27 mouse cellular contexts compared by ENCODE assay signal in the genomic region with DNA sequence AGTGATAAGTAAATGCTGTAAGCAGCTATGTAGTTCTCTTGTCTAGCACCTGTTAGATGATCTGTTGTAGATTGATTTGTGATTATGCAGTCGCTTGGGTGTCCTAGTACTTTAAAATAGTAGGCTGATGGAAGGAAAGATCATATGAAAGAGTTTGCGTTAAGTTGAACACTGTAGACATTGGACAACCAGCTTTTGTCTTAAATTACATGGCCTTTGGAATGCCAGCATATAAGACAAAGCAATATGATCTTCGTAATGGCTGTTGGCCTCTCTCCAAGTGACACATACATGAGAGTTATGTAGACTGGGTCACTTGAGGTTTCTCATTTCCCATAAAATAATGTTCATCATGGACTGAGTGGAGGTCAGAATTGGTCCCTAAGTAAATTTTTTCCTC.
A peak's percentile ranks its signal among the peaks of the same experiment; 100 is the strongest.
DNase-seq lines count a peak whose midpoint lies in the region; ATAC-seq and TF ChIP-seq lines count a peak whose summit lies in the region.
"Had no signal": no experiment of that assay in that cellular context is flagged by ENCODE, and none has a peak within 500 bp of the region (broad histone marks: within the 10 kb centered on the region; RNA-seq: fewer than 3 reads in every experiment).

No protein-coding gene starts in this region.

- H3K36me3 ChIP-seq in limb, embryonic 11.5 days (ENCODE audit: control insufficient read depth, insufficient read depth, low read length) = no peaks in the 10 kb centered on the region
- no peaks in the 10 kb centered on the region for H3K36me3 ChIP-seq in limb, embryonic 10.5 days
- H3K36me3 ChIP-seq in embryonic facial prominence, embryonic 14.5 days (ENCODE audit: control insufficient read depth, insufficient read depth, low read length) = no peaks in the 10 kb centered on the region
- H3K36me3 ChIP-seq in limb, embryonic 14.5 days (ENCODE audit: control insufficient read depth, insufficient read depth, low read length) = no peaks in the 10 kb centered on the region
- H3K36me3 ChIP-seq: embryonic facial prominence, embryonic 15.5 days; heart, embryonic 13.5 days; stomach, embryonic 15.5 days had no signal

- H3K4me3 ChIP-seq in limb, embryonic 11.5 days (ENCODE audit: low read depth, low read length) = no peak overlapping the region
- H3K4me3 ChIP-seq in limb, embryonic 10.5 days = no peak overlapping the region
- no peak overlapping the region for H3K4me3 ChIP-seq in embryonic facial prominence, embryonic 14.5 days (ENCODE audit: low read depth, low read length)
- no peak overlapping the region for H3K4me3 ChIP-seq in limb, embryonic 14.5 days (replicated peaks; ENCODE audit: low read length)
- H3K4me3 ChIP-seq: embryonic facial prominence, embryonic 15.5 days; heart, adult 2 months; heart, embryonic 13.5 days; megakaryocyte, embryonic 14.5 days; stomach, embryonic 15.5 days had no signal

- TF ChIP-seq POLR2A in limb, embryonic 14.5 days (IDR thresholded peaks at IDR 0.05; ENCODE audit: borderline replicate concordance, extremely low read depth, insufficient read depth, insufficient read length) = no peak

- no peak overlapping the region for H3K9ac ChIP-seq in limb, embryonic 11.5 days (ENCODE audit: low read length)
- no peak overlapping the region for H3K9ac ChIP-seq in embryonic facial prominence, embryonic 14.5 days (ENCODE audit: low read depth, low read length)
- H3K9ac ChIP-seq in limb, embryonic 14.5 days (ENCODE audit: low read depth, low read length, severe bottlenecking) = no peak overlapping the region
- H3K9ac ChIP-seq: embryonic facial prominence, embryonic 15.5 days; heart, embryonic 13.5 days; hindbrain, embryonic 14.5 days; stomach, embryonic 15.5 days had no signal

- H3K9me3 ChIP-seq in limb, embryonic 11.5 days (ENCODE audit: control insufficient read depth, low read length) = no peaks in the 10 kb centered on the region
- no peaks in the 10 kb centered on the region for H3K9me3 ChIP-seq in limb, embryonic 10.5 days (replicated peaks)
- no peaks in the 10 kb centered on the region for H3K9me3 ChIP-seq in embryonic facial prominence, embryonic 14.5 days (ENCODE audit: control insufficient read depth, low read length)
- H3K9me3 ChIP-seq in limb, embryonic 14.5 days (ENCODE audit: control insufficient read depth, low read length) = no peaks in the 10 kb centered on the region
- H3K9me3 ChIP-seq: embryonic facial prominence, embryonic 15.5 days; heart, embryonic 13.5 days; megakaryocyte, embryonic 14.5 days; stomach, embryonic 15.5 days had no signal

- 81% methylated on average over 3 of the region's 3 CpGs for WGBS in limb, embryonic 11.5 days
- WGBS in limb, embryonic 10.5 days = 74% methylated on average over 3 of the region's 3 CpGs
- 52% methylated on average over 3 of the region's 3 CpGs for WGBS in embryonic facial prominence, embryonic 14.5 days
- WGBS in limb, embryonic 14.5 days = 62% methylated on average over 3 of the region's 3 CpGs

- H3K27ac ChIP-seq in limb, embryonic 11.5 days (replicated peaks; ENCODE audit: low read depth, low read length) = no peak overlapping the region
- no peak overlapping the region for H3K27ac ChIP-seq in limb, embryonic 10.5 days
- H3K27ac ChIP-seq in embryonic facial prominence, embryonic 14.5 days (replicated peaks; ENCODE audit: low read depth, low read length) = no peak overlapping the region
- no peak overlapping the region for H3K27ac ChIP-seq in limb, embryonic 14.5 days (replicated peaks; ENCODE audit: low read depth, low read length)
- H3K27ac ChIP-seq: embryonic facial prominence, embryonic 15.5 days; heart, adult 2 months; heart, embryonic 13.5 days; hindbrain, embryonic 14.5 days; stomach, embryonic 15.5 days had no signal

- no peaks in the 10 kb centered on the region for H3K4me1 ChIP-seq in limb, embryonic 11.5 days (ENCODE audit: control insufficient read depth, insufficient read depth, low read length)
- H3K4me1 ChIP-seq in limb, embryonic 10.5 days = peaks cover 6% of the 10 kb centered on the region; the same call in 1 of the 2 replicates
- peaks cover 8% of the 10 kb centered on the region; the same call in 1 of the 2 replicates for H3K4me1 ChIP-seq in embryonic facial prominence, embryonic 14.5 days (ENCODE audit: control insufficient read depth, insufficient read depth, low read length)
- no peaks in the 10 kb centered on the region for H3K4me1 ChIP-seq in limb, embryonic 14.5 days (ENCODE audit: control insufficient read depth, insufficient read depth, low read length)
- H3K4me1 ChIP-seq: embryonic facial prominence, embryonic 15.5 days; heart, embryonic 13.5 days; megakaryocyte, embryonic 14.5 days; stomach, embryonic 15.5 days had no signal

- peak; percentile 39; the same call in 1 of the 2 replicates for ATAC-seq in limb, embryonic 11.5 days (ENCODE audit: insufficient number of reproducible peaks, low FRiP score, low TSS enrichment, low read depth)
- peak; percentile 74 for ATAC-seq in embryonic facial prominence, embryonic 14.5 days (ENCODE audit: low read depth)
- peak; percentile 67 for ATAC-seq in limb, embryonic 14.5 days (ENCODE audit: low FRiP score, low read depth)
- ATAC-seq: forebrain, embryonic 14.5 days had no signal

- no peaks in the 10 kb centered on the region for H3K27me3 ChIP-seq in limb, embryonic 11.5 days (ENCODE audit: control insufficient read depth, insufficient read depth, low read length)
- no peaks in the 10 kb centered on the region for H3K27me3 ChIP-seq in limb, embryonic 10.5 days (ENCODE audit: low read depth, poor library complexity, severe bottlenecking)
- H3K27me3 ChIP-seq in embryonic facial prominence, embryonic 14.5 days (replicated peaks; ENCODE audit: control insufficient read depth, insufficient read depth, low read length) = no peaks in the 10 kb centered on the region
- H3K27me3 ChIP-seq in limb, embryonic 14.5 days (ENCODE audit: control insufficient read depth, insufficient read depth, low read length) = no peaks in the 10 kb centered on the region
- H3K27me3 ChIP-seq: embryonic facial prominence, embryonic 15.5 days; heart, embryonic 13.5 days; megakaryocyte, embryonic 14.5 days; stomach, embryonic 15.5 days had no signal

- DNase-seq in embryo, embryonic 11 days = peak; percentile 21
- DNase-seq in embryo, embryonic 9.5 days (ENCODE audit: extremely low spot score) = no peak
- no peak for DNase-seq in limb, embryonic 11.5 days (ENCODE audit: low spot score)
- DNase-seq in limb, embryonic 10.5 days (ENCODE audit: low spot score) = no peak
- peak; percentile 84 for DNase-seq in embryonic facial prominence, embryonic 14.5 days (ENCODE audit: low spot score)
- peak; percentile 46 for DNase-seq in limb, embryonic 14.5 days (ENCODE audit: low spot score)
- DNase-seq in layer of hippocampus, adult 18-20 months (ENCODE audit: low spot score in 2 of 2) = no peak
- no peak for DNase-seq in gastrocnemius, postnatal 14 days
- DNase-seq: adrenal gland, postnatal 25 days; cerebellum, adult 11-12 months; cerebellum, adult 9-11 months; gastrocnemius, postnatal 36 days; heart, adult 2 months; heart, postnatal 10 days; kidney, adult 11 months; kidney, postnatal 10 days; left cerebral cortex, postnatal 4 days; lung, postnatal 4 days; midbrain, embryonic 14.5 days; right cerebral cortex, postnatal 25 days had no signal

- intact Hi-C loops in gastrocnemius, postnatal 14 days (cut with DNase I; ENCODE audit: low total_unique reads) = no loop called here

- H3K4me2 ChIP-seq in limb, embryonic 11.5 days (ENCODE audit: low read depth, severe bottlenecking) = no peak overlapping the region
- H3K4me2 ChIP-seq in embryonic facial prominence, embryonic 14.5 days (ENCODE audit: low read depth, low read length) = no peak overlapping the region
- H3K4me2 ChIP-seq in limb, embryonic 14.5 days (replicated peaks; ENCODE audit: low read depth, low read length, severe bottlenecking) = no peak overlapping the region
- H3K4me2 ChIP-seq: embryonic facial prominence, embryonic 15.5 days; heart, embryonic 13.5 days; hindbrain, embryonic 14.5 days; liver, embryonic 11.5 days; stomach, embryonic 15.5 days had no signal

Comparison
In these comparisons a context has a peak if more than half of its experiments do, and no peak if none do; other contexts are left out.
1. DNase-seq: peak in embryo, embryonic 11 days (single experiment), embryonic facial prominence, embryonic 14.5 days (single experiment) and limb, embryonic 14.5 days (single experiment); none in embryo, embryonic 9.5 days (single experiment), limb, embryonic 11.5 days (single experiment), limb, embryonic 10.5 days (single experiment), layer of hippocampus, adult 18-20 months (0 of 2) and gastrocnemius, postnatal 14 days (single experiment).
2. Peak in every context shown above with its lines, with median percentiles within 50 percentile points of each other: ATAC-seq.